Mouse (Mus musculus) skeletal muscle tissue, adult 2 months (tissue): ENCODE measurements around the gene Golim4.

Experiments
- DNase-seq: peaks from one replicate; pipeline ENCODE4 v3.0.0-alpha.2; 2012; ENCODE audit warnings: low read depth, low spot score

Gene Golim4

GRCm38 (mm10) chr3:75925123-75925522 lies 31.6 kb downstream of the Golim4 start:
- DNase-seq = no peak

GRCm38 (mm10) chr3:75917770-75918503 lies 38.8 kb downstream of the Golim4 start:
- no peak for DNase-seq

DNA sequence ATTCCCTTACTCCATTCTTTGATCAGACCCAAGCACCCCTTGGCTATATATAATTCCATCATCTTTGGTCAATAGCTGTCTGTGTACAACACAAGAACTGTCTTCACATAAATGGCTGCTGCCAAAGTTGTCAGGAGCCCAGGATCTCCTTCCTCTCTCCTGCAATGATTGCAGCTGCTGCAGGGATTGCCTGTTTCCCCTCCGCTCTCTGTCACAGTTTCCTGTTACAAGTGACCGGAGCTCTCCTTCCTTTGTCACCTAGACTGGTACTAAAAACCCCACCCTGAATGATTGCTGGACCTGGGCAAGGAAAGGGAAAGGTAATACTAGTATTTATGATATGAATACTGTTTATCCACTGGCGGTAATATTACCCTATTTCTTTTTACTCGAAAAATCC lies 44.0 kb downstream of the Golim4 start:
- no peak for DNase-seq

DNA sequence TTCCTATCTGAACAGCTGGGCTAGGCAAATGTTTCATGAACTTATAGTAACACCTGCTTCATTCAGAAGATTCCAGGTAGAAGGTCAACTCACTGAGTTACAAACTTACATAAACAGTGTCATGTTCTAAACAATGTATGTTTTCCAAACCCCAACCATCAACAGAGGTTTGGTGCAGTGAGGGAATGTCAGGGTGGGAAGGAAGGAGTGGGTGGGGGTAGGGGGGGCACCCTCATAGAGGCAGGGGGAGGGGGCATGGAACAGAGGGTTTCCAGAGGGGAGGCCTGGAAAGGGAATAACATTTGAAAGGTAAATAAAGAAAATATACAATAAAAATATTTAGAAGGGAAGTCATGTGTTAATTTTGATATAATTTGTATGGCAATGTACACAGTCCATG lies 46.0 kb downstream of the Golim4 start:
- DNase-seq = no peak

DNA sequence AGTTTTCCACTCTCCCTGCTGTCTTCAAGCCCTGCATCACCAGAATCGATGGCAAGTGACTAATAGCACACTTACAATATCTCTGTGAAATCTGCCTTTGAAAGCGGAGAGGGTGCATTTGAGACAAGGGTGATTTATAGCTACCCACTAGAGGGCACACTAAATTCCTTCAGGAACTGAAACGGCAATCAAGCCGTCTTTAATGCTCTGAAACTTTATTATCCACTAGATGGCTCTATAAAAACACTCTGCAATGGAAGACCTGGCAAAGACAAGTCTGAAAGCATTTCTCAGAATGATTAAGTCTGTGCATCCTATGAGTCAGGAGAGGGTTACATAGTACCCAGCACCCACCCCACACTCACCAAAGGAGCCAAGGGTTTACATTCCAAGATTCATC lies 46.5 kb downstream of the Golim4 start:
- DNase-seq = peak; percentile 28

GRCm38 (mm10) chr3:75901903-75902598 lies 54.7 kb downstream of the Golim4 start:
- DNase-seq = no peak

DNA sequence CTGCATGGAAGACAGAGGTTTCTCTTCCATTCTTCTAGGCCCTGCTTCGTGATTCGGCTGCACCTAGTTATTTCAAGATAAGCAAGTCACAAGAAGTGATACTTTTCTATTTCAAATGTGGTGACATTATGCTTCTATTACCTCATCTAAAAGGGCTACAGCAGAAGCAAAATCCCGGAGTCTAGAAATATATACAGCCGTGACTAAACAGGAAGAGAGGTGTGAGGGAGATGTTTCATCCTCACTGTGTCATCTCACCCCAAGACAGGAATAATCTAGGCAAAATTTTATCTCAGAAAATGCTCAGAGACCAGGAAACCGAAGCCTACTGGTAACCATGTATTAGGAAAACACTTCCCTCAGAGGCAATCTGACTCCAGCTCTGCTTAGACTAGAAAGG lies 61.7 kb downstream of the Golim4 start:
- DNase-seq = no peak

GRCm38 (mm10) chr3:75891581-75891980 lies 65.2 kb downstream of the Golim4 start:
- DNase-seq = no peak

- no peak for DNase-seq
These were observed 67.4 kb downstream of the Golim4 start for GRCm38 (mm10) chr3:75889323-75889722.

DNA sequence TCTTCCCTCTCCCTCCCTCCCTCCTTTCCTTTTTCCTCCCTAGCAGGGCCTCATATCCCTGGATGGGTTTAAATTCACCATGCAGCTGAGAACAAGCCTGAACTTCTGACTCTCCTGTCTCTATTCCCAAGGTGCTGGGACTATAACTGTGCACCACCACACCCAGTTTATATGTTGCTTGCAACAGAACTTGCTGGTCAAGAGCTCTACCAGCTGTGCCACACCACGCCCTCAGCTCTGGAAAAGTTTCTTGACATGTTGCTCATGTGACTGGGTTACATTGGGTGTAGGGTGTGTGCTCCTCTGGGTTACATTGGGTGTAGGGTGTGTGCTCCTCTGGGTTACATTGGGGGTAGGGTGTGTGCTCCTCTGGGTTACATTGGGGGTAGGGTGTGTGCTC lies 75.2 kb downstream of the Golim4 start:
- no peak for DNase-seq

- no peak for DNase-seq
These were observed 77.5 kb downstream of the Golim4 start for GRCm38 (mm10) chr3:75879269-75879668.

DNA sequence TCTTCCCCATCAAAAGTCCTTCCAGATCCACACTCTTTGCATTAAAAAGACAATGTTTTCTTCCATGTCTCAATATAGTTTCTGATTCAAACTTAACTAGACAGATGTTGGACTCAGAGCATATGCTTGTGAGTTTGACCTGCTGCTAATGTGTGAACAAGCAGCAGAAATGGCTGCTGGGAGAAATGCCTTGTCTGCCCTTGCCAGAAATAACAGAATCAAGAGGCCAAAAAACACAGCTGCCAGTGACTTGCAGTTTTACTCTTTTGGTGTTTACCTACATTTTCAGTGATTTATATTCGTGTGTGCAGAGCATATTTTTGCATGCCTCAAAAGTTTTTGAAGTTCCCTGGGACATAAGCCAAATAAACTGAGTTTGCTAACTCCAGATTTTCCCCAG lies 87.9 kb downstream of the Golim4 start:
- DNase-seq = peak; percentile 17

GRCm38 (mm10) chr3:75864203-75864602 lies 92.5 kb downstream of the Golim4 start:
- DNase-seq = no peak

- DNase-seq = peak; percentile 11
These were observed 95.1 kb downstream of the Golim4 start for GRCm38 (mm10) chr3:75861677-75862076.

GRCm38 (mm10) chr3:75860760-75861159 lies 96.0 kb downstream of the Golim4 start:
- peak; percentile 72 for DNase-seq

DNA sequence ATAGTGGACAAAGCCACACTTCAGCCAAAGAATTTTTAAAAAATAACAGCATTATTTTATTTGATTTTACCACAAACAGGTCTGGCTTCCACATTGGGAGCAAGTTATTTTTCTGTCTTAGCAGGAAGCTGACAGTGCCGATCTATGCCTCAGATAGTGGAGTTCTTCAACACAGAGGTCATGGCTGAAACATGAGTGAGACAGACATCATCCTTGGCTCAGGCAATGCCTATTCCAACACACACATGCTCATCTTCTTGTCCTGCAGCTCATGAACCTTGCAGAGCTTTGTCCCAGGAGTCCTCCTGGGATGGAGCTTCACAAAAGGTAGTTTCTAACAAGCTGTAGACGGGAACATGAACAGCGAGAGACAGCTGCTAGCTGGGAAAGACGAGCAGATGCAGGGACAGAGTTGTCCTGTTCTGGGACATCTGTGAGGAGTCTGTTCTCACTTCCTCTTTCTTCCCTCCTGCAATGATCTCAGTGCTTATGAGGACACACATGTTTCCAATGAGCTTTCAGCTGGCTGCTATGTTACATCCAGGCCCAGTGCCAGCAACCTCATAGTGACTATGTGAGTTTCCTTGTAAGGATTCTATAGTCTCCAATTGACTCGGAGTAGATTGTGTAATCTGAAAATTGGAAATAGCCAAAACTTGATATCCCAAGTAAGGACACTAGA lies 121.3 kb downstream of the Golim4 start:
- DNase-seq = peak; percentile 44

DNA sequence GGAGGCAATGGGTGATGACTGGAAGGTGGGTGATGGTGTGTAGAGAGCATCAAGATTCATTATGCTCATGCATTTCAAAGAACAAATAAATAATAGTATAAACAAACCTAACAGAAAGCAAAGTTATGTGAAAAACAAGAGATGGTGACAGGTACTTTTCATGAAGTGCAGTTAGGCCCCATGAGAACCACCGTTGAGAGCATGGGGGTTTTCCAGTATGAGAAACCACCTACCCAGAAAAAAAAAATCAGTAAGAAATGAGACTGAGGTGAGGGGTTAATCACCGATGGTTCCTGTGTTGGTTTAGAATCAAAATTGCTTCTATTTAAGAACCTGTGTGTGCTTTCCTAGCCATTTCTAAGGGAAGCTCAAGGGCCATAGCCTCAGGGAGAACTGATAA lies 121.9 kb downstream of the Golim4 start:
- no peak for DNase-seq
